Mouse (Mus musculus): ENCODE results near the gene Prmt3.

Gene Prmt3

DNA sequence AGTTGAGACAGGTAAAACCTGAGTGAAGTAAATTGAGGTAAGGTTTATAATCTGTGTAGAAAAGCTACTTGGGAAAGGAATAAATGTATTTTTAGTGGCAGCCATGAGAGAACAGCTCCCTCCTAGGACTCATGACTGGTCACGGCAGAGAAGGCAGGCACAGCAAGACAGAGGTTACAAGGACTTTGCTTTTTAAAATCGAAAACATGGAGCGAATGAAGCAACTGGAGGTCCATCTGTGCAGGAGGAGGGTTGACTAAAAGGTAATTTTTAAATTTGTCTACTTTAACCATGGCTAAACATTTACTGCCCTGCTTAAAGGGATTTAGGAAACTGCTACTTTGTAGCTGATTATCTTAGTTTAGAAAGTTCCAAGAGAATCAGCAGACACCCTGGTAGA, 81.7 kb downstream of the Prmt3 start:
- no peak for DNase-seq

DNA sequence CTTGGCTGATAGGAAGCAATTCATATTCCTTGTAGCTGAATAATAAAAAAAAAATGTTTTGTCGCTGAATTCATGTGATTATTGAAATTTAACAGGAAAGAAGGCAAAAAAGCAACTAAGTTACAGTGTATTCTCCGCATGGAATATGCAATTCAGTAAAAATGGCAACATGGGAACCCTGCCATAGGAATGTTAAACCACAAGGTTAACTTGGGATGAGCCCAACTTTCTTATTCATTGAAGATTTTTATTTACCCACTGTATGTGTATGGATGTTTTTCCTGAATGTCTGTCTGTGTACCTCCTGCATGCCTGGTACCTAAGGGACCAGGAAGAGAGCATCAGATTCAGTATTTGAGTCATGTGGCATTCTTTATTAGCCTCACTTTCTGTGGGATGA, 83.0 kb downstream of the Prmt3 start:
- DNase-seq = no peak

DNA sequence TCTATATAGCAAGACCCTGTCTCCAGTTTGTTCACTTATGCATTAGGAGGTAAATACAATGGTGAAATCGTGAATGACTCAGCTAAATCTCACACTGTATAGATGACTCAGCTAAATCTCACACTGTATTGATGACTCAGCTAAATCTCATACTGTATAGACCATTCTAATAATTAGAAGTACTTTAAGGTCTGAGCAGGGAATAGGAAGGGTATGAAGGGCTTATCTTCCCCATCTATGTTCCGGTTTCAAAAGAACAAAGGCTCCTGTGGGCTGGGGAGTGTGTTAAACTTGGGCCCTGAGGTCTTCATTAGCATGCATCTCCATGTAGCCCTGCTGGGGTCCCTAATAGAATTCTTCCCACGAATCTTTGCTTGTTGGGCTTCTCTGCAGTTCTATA, 85.6 kb downstream of the Prmt3 start:
- DNase-seq = no peak

DNA sequence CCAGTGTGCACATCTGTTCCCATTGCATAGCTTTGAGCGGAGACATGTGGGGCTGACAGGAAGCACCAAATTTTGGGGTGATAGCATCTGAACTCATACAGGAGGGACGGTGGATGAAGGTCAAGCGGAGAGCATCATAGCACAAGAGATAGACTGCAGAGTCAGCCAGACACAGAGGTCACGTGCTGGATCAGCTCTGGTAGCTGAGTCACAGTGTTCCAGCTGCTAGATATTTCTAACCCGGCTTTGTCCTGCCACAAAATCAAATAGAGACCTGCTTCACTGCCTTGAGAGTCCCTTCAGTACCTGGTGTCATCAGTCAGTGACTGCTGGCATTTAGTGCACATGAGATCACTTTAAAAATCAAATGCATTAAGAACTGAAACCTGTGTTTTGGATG, 91.5 kb downstream of the Prmt3 start:
- DNase-seq = no peak

DNA sequence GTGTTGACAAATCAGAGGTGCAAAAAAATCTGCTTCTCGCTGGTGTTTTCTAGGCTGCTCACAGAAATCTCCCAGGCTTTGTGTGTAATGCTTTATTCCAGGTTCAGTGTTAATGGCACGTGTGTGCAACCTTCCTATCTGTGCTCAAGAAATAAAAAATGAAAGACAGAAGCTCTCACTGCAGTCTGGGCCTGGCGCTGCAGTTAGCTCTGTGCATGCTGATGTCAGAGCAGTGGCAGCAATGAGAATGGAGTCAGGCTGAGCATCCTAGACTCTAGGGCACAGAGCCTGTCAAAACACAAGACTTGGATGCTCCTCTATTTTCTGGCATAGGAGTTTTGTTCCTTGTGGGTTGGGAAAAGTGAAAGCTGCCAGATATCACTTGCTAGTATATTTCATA, 92.1 kb downstream of the Prmt3 start:
- no peak for DNase-seq

DNA sequence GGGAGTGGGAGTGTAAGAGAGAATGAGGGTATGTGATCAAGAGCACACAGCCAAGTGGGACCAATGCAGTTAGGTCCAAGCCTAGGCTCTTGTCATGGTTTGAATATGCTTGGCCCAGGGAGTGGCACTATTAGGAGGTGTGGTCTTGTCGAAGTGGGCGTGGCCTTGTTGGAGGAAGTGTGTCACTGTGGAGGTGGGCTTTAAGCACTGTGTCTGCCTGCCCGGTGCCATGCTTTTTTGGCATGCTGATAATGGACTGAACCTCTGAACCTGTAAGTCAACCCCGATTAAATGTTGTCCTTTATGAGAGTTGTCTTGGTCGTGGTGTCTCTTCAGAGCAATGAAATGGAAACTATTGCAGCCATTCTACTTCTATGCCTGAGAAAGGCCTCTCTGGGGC, 99.2 kb downstream of the Prmt3 start:
- no peak for DNase-seq

DNA sequence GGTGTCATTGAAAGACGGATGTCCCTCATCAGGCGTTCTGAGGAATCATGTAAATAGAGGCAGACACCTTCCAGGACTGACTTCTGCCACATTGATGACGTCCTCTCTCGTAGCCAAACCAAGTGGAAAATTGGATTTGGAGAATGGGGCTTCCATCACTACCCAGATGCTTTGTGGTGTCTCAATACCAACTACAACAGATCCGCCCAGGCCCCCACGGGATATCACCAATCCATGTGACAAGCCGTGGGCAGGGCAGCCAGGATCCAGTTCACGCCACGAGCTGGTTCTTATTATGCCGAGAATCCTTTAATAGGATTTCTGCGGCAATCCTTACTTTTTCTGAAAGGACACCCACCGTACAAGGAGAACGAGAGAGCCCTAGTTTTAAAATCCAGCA, 100.9 kb downstream of the Prmt3 start:
- DNase-seq = no peak

DNA sequence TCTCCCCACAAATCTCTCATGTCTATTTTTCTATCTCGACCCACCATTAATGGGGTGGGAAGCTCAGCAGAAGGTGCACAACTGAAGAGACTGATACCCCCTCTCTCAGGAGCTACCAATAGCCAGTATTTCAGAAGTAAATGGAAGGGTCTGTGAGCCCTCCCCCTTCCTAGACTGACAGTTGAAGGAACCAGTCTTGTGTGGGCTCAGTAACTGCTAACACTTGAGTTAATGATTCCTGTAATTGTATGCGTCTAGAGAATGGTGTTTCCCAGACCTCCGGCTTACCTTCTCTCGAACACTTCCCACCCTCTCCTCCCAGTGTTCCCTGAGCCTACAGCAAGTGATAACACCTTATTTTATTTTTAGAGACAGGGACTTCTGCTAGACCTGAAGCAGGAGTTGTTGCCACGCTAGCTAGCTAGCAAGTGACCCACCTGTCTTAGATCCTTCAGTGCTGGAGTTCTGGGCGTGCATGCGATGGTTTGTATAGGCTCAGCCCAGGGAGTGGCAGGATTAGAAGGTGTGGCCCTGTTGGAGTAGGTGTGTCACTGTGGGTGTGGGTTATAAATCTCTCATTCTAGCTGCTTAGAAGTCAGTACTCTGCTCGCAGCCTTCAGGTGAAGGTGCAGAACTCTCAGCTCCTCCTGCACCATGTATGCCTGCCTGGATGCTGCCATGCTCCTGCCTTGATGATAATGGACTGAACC, 102.0 kb downstream of the Prmt3 start:
- DNase-seq = no peak

DNA sequence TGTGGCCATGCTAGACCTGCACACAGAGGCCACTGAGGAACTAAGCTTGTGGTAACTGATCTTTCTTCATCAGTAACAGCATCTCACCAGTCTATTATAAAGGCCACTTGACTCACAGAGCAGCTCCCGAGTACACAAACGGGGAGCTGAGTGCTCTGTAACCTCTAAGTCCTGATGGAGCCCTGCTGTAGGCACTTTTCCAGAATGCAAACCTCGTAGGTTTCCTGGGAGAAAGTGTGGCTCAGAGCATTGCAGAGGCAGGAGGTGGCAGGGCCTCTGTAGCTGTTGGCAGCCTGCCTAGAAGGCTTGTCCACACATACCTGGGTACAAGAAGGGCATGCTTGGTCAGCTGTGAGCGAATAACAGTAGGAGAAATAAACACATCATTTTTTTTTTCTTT, 104.1 kb downstream of the Prmt3 start:
- no peak for DNase-seq

DNA sequence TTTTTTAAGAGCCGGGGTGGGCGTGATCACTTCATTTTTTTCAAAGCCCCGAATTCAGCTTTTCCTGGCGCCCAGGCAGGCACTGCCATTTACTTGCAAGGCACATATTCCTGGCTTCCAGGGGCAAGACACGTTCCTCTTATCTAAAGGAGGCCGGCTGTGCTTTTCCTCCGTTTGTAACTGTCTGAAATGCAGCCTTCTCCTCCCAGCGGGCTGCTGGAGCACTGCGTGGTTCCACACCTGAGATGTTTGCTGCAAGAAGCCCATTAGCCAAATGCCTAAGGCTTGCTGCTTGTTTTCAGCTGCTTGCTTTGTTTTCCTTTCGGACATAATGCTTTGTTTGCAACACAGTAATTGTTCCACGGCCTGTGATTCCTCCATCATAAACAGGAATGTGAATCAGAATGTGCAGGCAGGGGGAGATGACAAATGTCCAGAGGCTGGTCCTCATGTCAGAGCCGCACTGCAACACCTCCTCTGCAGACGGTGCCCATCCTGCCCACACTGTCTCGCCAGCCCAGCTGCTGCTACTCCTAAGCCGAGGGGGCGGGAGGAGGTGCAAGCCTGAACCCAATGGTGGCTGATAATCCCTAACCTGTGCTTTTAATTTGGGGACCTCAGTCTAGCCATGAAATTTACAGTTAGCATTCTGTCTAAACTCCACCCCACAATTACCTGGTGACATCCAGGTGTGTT, 104.7 kb downstream of the Prmt3 start:
- no peak for DNase-seq

DNA sequence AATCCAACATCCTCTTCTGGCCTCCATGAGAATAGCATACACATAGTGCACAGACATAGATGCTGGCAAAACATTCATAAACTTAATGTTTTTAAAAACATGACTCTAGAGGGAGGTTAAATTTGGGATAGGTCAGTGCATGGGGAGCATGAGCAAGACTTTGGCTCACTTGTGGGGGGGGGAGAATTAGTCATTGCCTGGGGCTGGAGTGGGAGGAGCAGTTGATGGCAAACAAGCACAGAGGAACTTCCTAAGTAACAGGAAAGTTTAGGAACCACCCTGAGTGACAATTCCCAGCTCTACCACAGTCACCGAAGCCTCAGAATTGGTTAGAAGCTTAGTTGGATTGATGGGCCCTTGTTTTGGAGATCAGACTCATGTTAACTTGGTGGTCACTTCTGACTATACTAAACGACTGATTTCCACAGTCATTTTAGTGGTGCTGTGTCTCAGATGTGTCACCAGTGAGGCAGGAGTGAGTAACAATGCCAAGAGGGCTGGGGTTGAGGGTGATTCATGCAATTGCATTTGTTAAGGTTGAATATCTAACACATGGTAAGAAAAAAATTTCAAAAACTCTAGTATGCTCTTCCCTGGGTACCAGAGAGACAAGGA, 109.7 kb downstream of the Prmt3 start:
- DNase-seq = no peak

DNA sequence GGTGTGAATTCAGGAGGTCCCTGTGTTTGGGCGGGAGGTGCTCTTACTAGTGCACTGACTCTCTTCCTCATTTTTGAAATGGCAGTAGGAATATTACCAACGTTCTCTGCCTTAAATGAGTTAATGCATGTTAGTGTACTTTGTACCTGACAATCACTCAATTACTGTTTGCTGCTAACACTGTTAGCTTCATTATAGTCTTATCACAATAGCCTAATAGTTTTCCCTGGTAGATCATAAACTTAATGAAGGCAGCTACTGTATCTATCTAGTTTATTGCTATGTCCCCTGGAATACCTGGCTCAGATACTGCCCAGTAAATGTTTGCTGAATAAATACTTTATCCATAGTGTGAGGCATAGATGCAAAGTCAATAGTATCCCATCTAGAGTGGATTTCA, 116.6 kb downstream of the Prmt3 start:
- DNase-seq = no peak

DNA sequence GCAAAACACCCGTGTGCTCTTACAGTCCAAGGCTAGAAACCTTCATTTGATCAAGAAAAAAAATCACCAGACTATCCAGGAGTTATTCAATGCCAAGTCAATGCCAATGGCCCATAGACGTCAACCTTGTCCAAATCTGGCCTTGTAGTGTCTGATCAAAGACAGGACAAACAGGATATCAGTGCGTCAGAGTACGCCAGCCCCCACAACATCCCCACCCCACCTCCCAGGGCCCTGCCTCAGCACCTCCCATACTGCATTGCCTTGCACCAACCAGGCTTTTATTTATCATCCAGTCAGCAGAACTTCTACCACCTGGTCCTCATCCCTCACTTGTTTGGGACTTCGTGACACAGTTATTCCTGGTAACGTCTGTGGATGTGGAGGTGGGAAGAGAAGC, 117.2 kb downstream of the Prmt3 start:
- DNase-seq = no peak

DNA sequence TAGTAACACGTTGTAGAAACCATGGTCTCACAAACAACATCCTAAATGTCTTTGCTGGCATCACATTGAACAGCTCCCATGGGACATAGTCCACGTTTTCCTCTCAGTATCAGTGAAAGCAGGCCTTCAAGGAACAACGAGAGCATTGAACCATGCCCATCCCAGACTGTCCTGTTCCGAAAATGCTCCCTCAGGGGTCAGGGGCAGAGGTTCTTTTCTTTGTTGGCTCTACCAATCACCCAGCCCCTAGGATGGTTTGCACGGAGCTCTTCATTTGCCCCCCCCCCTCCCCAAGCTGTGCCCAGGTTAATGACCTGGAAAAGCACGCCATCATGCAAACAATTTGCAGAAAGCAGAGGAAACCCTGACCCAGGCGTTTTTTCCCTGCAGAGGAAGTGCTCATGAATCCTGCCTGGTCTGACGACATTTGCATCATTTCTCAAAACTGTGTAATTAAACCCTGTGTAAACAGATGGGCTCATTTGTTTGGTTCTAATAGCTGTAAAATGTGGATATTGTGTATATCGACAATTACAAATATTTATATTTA, 123.9 kb downstream of the Prmt3 start:
- DNase-seq = no peak

DNA sequence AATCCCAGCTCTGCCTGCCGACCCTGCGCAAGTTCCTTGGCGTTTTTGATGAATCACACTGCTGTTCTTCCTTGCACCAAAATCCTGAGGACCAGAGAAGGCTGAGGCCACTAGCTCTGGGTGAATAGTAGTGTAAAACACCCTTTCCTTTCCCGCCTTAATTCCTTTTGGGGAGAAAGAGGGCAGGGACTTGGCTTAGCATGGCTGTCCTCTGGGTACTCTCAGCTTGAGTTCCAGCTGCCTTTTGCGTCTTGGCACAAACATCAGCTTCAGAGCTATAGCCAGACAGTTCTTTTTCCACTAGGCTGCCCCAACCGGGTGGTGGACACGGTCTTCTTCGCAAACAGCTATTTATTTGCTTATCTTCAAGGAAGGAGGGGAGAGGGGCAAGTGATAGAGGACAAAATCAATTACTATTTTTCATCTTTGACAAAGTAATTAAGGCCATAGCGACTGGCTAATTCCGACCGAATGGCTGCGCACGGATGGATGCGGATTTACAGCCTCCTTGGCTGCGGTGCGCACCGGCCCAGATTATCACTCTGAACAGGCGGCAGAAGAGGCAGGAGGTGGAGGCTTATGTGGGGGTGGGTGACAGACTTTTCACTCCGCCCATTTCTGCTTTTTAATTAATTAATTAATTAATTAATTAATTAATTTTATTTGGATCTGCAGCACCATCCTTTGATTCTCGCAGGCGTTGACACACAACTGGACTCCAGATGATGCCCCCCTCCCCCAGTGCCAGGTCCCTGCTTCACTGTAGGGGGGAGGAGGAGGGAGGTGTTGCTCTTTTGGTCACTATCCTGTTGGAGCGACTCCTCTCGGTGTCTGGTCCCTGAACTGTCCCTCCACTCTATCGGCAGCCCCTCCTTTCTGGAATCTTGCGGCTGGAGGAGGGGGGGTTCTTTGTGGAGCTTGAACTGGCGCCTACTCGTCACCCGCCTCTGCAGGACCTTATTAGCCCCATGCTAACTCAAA, 129.3 kb downstream of the Prmt3 start:
- DNase-seq = no peak
